Mouse (Mus musculus): ENCODE data around the gene Usp21.
A peak's percentile ranks its signal among the peaks of the same experiment; 100 is the strongest.

Usp21 gene

GRCm38 (mm10) chr1:171283188-171284160 lies 4.3 kb downstream of the Usp21 start:
- DNase-seq: no peak

- peak; percentile 21 for DNase-seq
Measured at GRCm38 (mm10) chr1:171282086-171282805, 5.5 kb downstream of the Usp21 start.

DNA sequence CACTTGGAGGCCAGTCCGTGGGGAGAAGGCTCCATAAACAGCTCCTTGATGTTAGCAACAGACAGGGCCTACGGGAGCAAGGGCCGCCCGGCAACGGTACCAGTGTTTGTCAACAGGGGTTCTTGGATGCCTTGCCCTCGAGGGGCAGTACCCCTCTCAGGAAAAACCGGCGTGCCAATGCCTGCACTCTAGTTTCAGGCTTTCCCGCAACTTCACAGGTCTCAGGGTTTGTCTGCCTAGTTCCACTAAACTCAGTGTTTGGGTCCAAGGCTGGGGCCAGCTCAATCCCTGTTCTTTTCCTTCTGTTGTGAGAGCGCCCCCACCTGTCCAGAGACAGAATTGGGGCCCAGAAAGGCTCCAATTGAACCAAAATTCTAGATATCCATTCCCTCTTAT lies 6.3 kb downstream of the Usp21 start:
- DNase-seq: peak; percentile 72

- peak; percentile 88 for DNase-seq
Measured at GRCm38 (mm10) chr1:171280916-171281527, 6.8 kb downstream of the Usp21 start, which contains the start of gene Ppox. TSS of gene Ppox (minus strand) at chr1:171281186.

GRCm38 (mm10) chr1:171280250-171280915 lies 7.4 kb downstream of the Usp21 start:
- peak; percentile 27 for DNase-seq

DNA sequence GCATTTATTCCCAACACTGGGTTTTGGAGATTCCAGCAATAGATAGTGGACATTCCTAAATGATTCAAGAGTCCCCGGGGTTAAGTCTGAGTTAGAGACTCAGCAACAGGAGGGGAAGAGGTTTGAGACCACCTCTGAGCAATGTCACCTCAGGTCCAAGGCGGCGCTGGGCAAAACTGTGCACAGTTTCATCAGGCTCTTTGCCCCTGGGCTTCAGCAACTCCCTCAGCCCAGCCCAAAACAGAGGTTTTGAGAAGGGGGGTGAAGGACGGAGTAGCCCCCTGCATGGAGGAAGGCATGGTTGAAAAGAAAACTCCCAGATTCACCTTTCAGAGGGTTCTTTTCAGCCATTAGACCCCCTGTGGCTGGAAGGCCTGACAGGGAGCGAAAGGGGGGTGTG lies 8.1 kb downstream of the Usp21 start:
- no peak for DNase-seq

- DNase-seq: no peak
Measured at GRCm38 (mm10) chr1:171279012-171279705, 8.6 kb downstream of the Usp21 start.

GRCm38 (mm10) chr1:171278436-171278835 lies 9.4 kb downstream of the Usp21 start:
- no peak for DNase-seq

DNA sequence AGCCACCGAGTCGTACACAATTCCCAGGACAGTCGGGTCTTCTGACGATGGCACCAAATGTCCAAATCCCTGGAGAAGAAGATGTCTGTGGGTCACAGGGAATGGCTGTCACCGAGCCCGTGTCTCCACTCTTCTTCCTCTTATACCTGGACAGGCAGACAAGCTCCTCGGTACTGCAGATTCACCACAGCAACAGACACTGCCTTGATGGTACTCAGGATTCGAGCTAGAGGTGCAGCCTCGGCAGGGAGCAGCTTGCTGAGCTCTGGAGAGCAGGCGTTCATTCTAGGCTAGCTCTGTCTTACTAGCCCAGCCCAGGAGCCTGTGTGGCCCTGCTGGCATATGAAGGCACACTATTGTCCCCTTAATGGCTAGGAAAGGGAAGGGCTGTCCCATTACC lies 10.1 kb downstream of the Usp21 start:
- DNase-seq: no peak

- no peak for DNase-seq
Measured at GRCm38 (mm10) chr1:171276110-171276748, 11.6 kb downstream of the Usp21 start.

- DNase-seq: no peak
Measured at GRCm38 (mm10) chr1:171275144-171275734, 12.6 kb downstream of the Usp21 start.

- no peak for DNase-seq
Measured at GRCm38 (mm10) chr1:171274171-171274570, 13.6 kb downstream of the Usp21 start.

GRCm38 (mm10) chr1:171272086-171272485 lies 15.7 kb downstream of the Usp21 start:
- DNase-seq: no peak

GRCm38 (mm10) chr1:171271622-171272021 lies 16.2 kb downstream of the Usp21 start:
- no peak for DNase-seq

DNA sequence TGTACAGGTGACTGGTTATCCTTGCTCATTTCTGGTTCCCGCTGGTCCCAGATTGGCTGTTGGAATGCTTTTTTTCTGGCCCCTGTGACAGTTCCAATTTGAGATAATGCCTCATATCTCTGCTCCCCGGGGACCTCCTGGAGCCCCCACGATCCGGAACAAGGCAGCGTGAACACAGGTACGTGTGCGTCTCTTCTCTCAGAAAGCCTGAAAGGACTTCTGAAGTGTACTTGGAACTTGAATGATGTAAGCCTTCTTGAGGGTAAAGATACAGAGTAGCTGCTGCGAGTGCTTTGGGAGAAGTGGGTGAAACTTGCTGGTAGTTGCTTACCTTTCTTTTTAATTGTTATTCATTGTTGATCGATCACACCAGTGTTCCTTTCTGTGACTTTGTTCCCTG lies 16.6 kb downstream of the Usp21 start:
- peak; percentile 18 for DNase-seq

GRCm38 (mm10) chr1:171270573-171270900 lies 17.3 kb downstream of the Usp21 start:
- no peak for DNase-seq

DNA sequence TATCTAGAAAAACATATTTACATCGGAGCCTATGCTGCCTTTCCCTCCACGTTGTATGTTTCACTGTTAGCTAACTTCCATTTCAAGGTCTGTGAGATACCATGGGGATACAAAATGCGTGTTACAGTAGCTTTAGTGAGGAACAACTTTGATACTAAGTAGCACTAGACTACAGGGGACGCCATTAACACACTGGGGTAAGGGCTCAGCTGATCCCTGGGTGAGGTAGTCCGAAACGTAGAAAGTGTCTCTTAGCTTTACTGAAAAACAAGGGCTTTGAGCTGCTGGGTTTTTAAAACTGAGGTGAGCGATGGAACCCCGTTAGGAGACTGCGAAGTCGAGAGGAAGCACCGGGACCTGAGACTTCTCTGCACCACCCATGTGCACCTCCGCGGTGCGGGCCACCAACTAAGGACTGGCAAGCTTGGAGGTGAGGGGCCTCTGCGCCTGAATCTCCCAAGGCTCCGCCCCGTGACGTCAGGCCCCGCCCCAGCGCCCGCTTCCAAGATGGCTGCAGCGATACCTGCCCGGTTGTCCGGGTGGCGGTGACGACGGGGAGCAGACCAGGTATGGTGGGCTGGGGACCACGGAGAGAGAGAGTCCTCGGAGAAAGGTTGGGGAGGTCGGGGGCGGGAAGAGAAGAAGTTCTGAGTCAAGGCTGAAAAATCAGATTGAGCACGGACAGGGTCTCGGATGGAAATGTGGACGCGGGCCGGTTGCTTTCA lies 17.8 kb downstream of the Usp21 start, which contains the start of gene B4galt3:
B4galt3 (plus strand) TSS at position 481 of the 725 bp plus-strand sequence.
- DNase-seq: peak; percentile 99

DNA sequence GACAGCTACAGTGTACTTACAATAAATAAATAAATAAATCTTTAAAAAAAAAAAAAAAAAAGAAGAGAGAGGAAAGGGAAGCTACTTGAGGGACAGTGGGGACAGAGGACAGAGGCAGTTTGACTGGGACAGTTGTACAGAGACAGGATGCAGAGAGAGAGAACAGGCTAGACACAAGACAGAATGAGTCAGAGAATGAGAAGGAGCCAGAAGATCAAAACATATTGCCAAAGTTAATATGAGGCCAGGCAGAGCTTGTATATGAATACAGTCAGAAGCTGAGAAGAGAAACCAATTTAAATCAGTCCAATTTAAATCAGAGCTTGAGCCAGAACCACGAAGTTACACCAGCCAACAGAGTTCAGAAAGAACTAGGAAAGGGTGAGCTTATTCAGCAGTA lies 19.4 kb downstream of the Usp21 start:
- DNase-seq: no peak

- no peak for DNase-seq
Measured at GRCm38 (mm10) chr1:171265971-171266744, 21.6 kb downstream of the Usp21 start.

Data from cerebellum, adult 8-10 months (tissue).